Mouse (Mus musculus) ES-Bruce4 (cell line): Measurements from ENCODE around the gene Cit. TPM values are rescaled to one million over a fixed set of nuclear protein-coding genes. Genes with fewer than 3 reads are reported as not detected.

Experiments used
- H3K27ac ChIP-seq: 2 replicates; pipeline ENCODE4 v1.5.1; 2012; ENCODE audit warnings: low read length, inconsistent platforms; ENCODE audit not compliant: insufficient read depth
- H3K27me3 ChIP-seq: 2 replicates; pipeline ENCODE4 v1.6.1; 2012; ENCODE audit warnings: mild to moderate bottlenecking, low read length, inconsistent platforms; ENCODE audit not compliant: control insufficient read depth, poor library complexity, insufficient read depth, severe bottlenecking
- H3K36me3 ChIP-seq: 2 replicates; pipeline ENCODE4 v1.6.1; 2012; ENCODE audit warnings: inconsistent platforms, mild to moderate bottlenecking, low read length, moderate library complexity; ENCODE audit not compliant: control insufficient read depth, poor library complexity, insufficient read depth, severe bottlenecking
- H3K4me1 ChIP-seq: one replicate; pipeline ENCODE4 v1.8.1; 2011; ENCODE audit warnings: low read length; ENCODE audit not compliant: control insufficient read depth, insufficient read depth
- H3K4me3 ChIP-seq: 2 replicates; pipeline ENCODE4 v1.5.1; 2011; ENCODE audit warnings: low read depth, mild to moderate bottlenecking, low read length
- H3K9ac ChIP-seq: 2 replicates; pipeline ENCODE4 v1.6.1; 2012; ENCODE audit warnings: low read depth, mild to moderate bottlenecking, inconsistent platforms; ENCODE audit not compliant: poor library complexity, severe bottlenecking
- H3K9me3 ChIP-seq: replicated peaks from 2 replicates; pipeline ENCODE4 v1.6.1; 2012; ENCODE audit warnings: mild to moderate bottlenecking, low read length, inconsistent platforms; ENCODE audit not compliant: control insufficient read depth, poor library complexity, insufficient read depth, severe bottlenecking
- CTCF ChIP-seq: IDR thresholded peaks from one replicate; pipeline ENCODE4 v1.8.1; 2011; ENCODE audit warnings: low read depth, low read length
- EP300 ChIP-seq: IDR thresholded peaks from 2 replicates; pipeline ENCODE4 v1.6.1; 2011; ENCODE audit warnings: low read depth, low read length; ENCODE audit not compliant: insufficient read depth
- POLR2A ChIP-seq: IDR thresholded peaks from one replicate; pipeline ENCODE4 v1.8.1; 2011; ENCODE audit warnings: low read length; ENCODE audit not compliant: insufficient read depth
- polyA plus RNA-seq: library from polyadenylated mRNA; stranded (reverse); fragments of >200 nt; gene quantifications from 2 replicates; pipeline ENCODE4 v1.2.4, GENCODE M21; 2011; ENCODE audit warnings: low read depth; ENCODE audit not compliant: missing spikeins, insufficient read depth, insufficient read length

Cit gene
- polyA plus RNA-seq, 1 experiment, result 67.1 TPM

- TF ChIP-seq POLR2A (no peak), CTCF (no peak), EP300 (no peak)
- Histone ChIP-seq H3K27ac (no peak overlapping the region), H3K4me1 (no peaks in the 10 kb centered on the region), H3K27me3 (no peaks in the 10 kb centered on the region), H3K36me3 (no peaks in the 10 kb centered on the region), H3K9ac (peak overlapping the region; percentile 6; the same call in 1 of the 2 replicates), H3K9me3 (no peaks in the 10 kb centered on the region), H3K4me3 (no peak overlapping the region)
Observed at GRCm38 (mm10) chr5:116006324-116007099, 161.4 kb downstream of the Cit start.

DNA sequence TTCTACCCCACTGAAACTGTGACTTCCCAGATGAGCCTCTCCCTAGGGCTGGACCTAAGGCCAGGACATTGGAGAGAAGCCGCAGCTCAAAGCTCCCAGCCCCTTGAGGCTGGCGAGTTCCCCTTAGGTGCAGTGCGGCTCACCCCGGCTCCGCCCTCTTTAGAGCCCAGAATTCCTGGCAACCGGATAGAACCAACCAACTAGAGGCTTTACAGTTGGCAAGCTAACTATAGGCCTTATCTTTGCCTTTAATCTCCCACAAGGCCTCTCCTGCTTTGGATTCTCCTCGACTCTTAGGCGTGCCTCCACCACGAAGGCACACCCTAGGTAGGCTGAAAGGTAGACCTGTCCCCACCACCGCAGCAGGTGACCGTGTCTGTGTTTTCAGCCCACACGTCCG, 162.6 kb downstream of the Cit start:
- H3K9me3 ChIP-seq, result no peaks in the 10 kb centered on the region
- peak overlapping the region; percentile 2; the same call in 1 of the 2 replicates for H3K27ac ChIP-seq
- no peaks in the 10 kb centered on the region for H3K36me3 ChIP-seq
- H3K9ac ChIP-seq, result no peak overlapping the region
- no peaks in the 10 kb centered on the region for H3K4me1 ChIP-seq
- no peaks in the 10 kb centered on the region for H3K27me3 ChIP-seq
- no peak for TF ChIP-seq EP300
- no peak overlapping the region; the same call in 1 of the 2 replicates for H3K4me3 ChIP-seq

- peaks cover 8% of the 10 kb centered on the region for H3K36me3 ChIP-seq
- no peaks in the 10 kb centered on the region for H3K27me3 ChIP-seq
- TF ChIP-seq POLR2A (no peak), EP300 (no peak), CTCF (no peak)
- no peak overlapping the region for H3K9ac ChIP-seq
- no peaks in the 10 kb centered on the region for H3K9me3 ChIP-seq
- H3K4me1 ChIP-seq, result no peaks in the 10 kb centered on the region
- no peak overlapping the region for H3K27ac ChIP-seq
- no peak overlapping the region for H3K4me3 ChIP-seq
Observed at GRCm38 (mm10) chr5:116009091-116009851, 164.2 kb downstream of the Cit start.

DNA sequence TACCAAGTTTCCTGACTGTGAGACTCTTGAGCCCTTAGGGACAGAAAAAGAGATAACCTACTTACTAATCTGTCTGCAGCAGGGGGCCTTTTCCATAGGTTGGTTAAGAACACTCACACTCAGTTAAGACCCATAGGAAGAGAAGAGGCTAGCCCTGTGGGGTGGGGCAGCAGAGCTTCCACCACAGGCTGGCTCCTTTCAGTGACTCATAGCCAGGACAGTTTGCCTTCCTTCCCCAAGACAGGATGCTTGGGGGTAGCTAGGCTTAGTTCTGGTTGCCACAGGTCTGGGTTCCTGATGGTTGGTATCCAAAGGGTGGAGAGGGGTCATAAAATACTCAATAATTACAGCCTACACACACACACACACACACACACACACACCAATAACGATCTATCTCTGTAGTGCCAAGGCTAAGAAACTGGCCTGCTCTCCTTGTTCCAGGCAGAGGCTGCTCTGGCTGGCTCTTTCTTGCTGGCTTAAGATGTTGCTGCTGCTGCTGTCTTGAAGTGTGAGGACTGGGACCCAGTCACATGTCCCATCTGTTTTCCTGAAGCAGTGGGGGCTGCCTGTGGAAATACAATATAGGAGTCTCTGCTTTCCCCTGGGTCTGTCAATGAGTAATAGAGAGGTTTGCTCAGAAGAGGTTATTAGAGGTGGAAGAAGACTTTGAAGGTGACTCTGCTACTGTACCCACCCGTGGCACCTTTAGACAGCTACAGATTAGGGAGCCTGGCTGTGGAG, 165.0 kb downstream of the Cit start:
- H3K27me3 ChIP-seq, result no peaks in the 10 kb centered on the region
- H3K36me3 ChIP-seq, result peaks cover 11% of the 10 kb centered on the region
- no peak overlapping the region for H3K4me3 ChIP-seq
- no peaks in the 10 kb centered on the region for H3K4me1 ChIP-seq
- H3K9ac ChIP-seq, result no peak overlapping the region
- H3K9me3 ChIP-seq, result no peaks in the 10 kb centered on the region
- TF ChIP-seq POLR2A (no peak), CTCF (no peak), EP300 (no peak)
- no peak overlapping the region for H3K27ac ChIP-seq

DNA sequence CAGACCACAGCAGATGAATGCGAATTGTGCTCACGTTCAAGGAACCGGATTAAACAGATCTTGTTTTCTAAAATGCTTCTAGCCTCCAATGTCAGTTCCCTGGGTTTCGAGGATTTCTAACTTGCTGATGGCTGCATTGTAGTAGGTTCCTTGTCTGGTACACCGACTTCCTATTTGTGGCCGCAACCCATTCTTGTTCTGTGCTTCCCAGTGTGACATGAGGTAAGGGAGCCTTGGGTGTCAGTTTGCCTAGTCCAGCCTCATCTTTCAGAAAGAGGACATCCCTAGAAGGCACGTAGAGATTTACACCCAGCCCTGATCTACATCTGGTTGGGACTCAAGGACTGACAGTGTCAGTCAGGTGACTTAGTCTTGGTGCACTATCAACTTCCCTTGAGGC, 166.6 kb downstream of the Cit start:
- TF ChIP-seq CTCF, result no peak
- TF ChIP-seq POLR2A, result no peak
- TF ChIP-seq EP300, result no peak

GRCm38 (mm10) chr5:116012503-116012902, 167.4 kb downstream of the Cit start:
- Histone ChIP-seq H3K27ac (no peak overlapping the region), H3K4me1 (no peaks in the 10 kb centered on the region), H3K27me3 (no peaks in the 10 kb centered on the region), H3K9ac (no peak overlapping the region), H3K36me3 (peaks cover 26% of the 10 kb centered on the region), H3K9me3 (no peaks in the 10 kb centered on the region), H3K4me3 (no peak overlapping the region)
- TF ChIP-seq CTCF (no peak), EP300 (no peak), POLR2A (no peak)

More for the DNA sequence above, 166.6 kb downstream of the Cit start:
- Histone ChIP-seq H3K9ac (no peak overlapping the region), H3K36me3 (peaks cover 19% of the 10 kb centered on the region), H3K27ac (no peak overlapping the region), H3K9me3 (no peaks in the 10 kb centered on the region), H3K4me3 (no peak overlapping the region), H3K4me1 (no peaks in the 10 kb centered on the region), H3K27me3 (no peaks in the 10 kb centered on the region)
